Mouse (Mus musculus): ENCODE data around the gene Ccdc167.

Gene Ccdc167

GRCm38 (mm10) chr17:29716732-29717445, at the start of gene Ccdc167:
TSS of gene Ccdc167 (minus strand) at chr17:29717044.
- DNase-seq, result peak; percentile 96

GRCm38 (mm10) chr17:29765380-29765779, 48.5 kb upstream of the Ccdc167 start:
- DNase-seq, result no peak

GRCm38 (mm10) chr17:29762551-29762950, 45.7 kb upstream of the Ccdc167 start:
- peak; percentile 54 to 68 for DNase-seq

GRCm38 (mm10) chr17:29761938-29762337, 45.1 kb upstream of the Ccdc167 start:
- DNase-seq, result no peak

GRCm38 (mm10) chr17:29760404-29761375, 43.8 kb upstream of the Ccdc167 start:
- no peak for DNase-seq

GRCm38 (mm10) chr17:29759963-29760362, 43.1 kb upstream of the Ccdc167 start:
- peak in 1 of 2 experiments; percentile 43 for DNase-seq

GRCm38 (mm10) chr17:29756381-29756780, 39.5 kb upstream of the Ccdc167 start:
- no peak for DNase-seq

GRCm38 (mm10) chr17:29754510-29754909, 37.7 kb upstream of the Ccdc167 start:
- DNase-seq, result no peak

- peak in 1 of 2 experiments; percentile 13 for DNase-seq
These were observed 30.6 kb upstream of the Ccdc167 start for GRCm38 (mm10) chr17:29747466-29747865.

GRCm38 (mm10) chr17:29737849-29738804, 21.3 kb upstream of the Ccdc167 start:
- peak; percentile 77 to 81 for DNase-seq

GRCm38 (mm10) chr17:29736448-29737014, 19.7 kb upstream of the Ccdc167 start:
- no peak for DNase-seq

GRCm38 (mm10) chr17:29732522-29732921, 15.7 kb upstream of the Ccdc167 start:
- no peak for DNase-seq

GRCm38 (mm10) chr17:29731953-29732325, 15.1 kb upstream of the Ccdc167 start:
- no peak for DNase-seq

- DNase-seq, result no peak
These were observed 14.6 kb upstream of the Ccdc167 start for GRCm38 (mm10) chr17:29731266-29731952.

- no peak for DNase-seq
These were observed 13.8 kb upstream of the Ccdc167 start for GRCm38 (mm10) chr17:29730510-29731265.

GRCm38 (mm10) chr17:29728082-29728481, 11.2 kb upstream of the Ccdc167 start:
- no peak for DNase-seq

- DNase-seq, result no peak
These were observed 8.3 kb upstream of the Ccdc167 start for GRCm38 (mm10) chr17:29725027-29725620.

- no peak for DNase-seq
These were observed 7.8 kb upstream of the Ccdc167 start for GRCm38 (mm10) chr17:29724610-29725009.

GRCm38 (mm10) chr17:29720755-29721365, 4.0 kb upstream of the Ccdc167 start:
- DNase-seq, result no peak
